Mouse (Mus musculus) neural tube, embryonic 14.5 days (tissue): ENCODE measurements around the gene Dars. TPM values are rescaled to one million over a fixed set of nuclear protein-coding genes. Genes with fewer than 3 reads are reported as not detected.

ENCODE experiments used
- ATAC-seq: fragments of 200-750 bp; cut with Nextera tagmentation; 2 replicates; pipeline ENCODE4 v1.8.0; 2017; ENCODE audit warnings: low read depth, mild to moderate bottlenecking, moderate TSS enrichment, moderate library complexity
- H3K27ac ChIP-seq: fragments of 300-500 bp; sonication (generic); 2 replicates; pipeline ENCODE4 v1.5.1; 2014; ENCODE audit warnings: low read depth, mild to moderate bottlenecking, control low read depth, low read length, moderate library complexity, mixed read lengths
- H3K27me3 ChIP-seq: fragments of 300-500 bp; sonication (generic); 2 replicates; pipeline ENCODE4 v1.6.1; 2014; ENCODE audit warnings: low read length; ENCODE audit not compliant: control insufficient read depth, insufficient read depth
- H3K36me3 ChIP-seq: fragments of 300-500 bp; sonication (generic); 2 replicates; pipeline ENCODE4 v1.6.1; 2014; ENCODE audit warnings: low read length, mixed read lengths; ENCODE audit not compliant: control insufficient read depth, insufficient read depth
- H3K4me1 ChIP-seq: fragments of 300-500 bp; sonication (generic); 2 replicates; pipeline ENCODE4 v1.6.1; 2014; ENCODE audit warnings: low read length; ENCODE audit not compliant: control insufficient read depth, insufficient read depth
- H3K4me2 ChIP-seq: fragments of 300-500 bp; sonication (generic); 2 replicates; pipeline ENCODE4 v1.6.1; 2014; ENCODE audit warnings: mild to moderate bottlenecking, low read depth, low read length, control low read depth
- H3K4me3 ChIP-seq: fragments of 300-500 bp; sonication (generic); 2 replicates; pipeline ENCODE4 v1.5.1; 2014; ENCODE audit warnings: low read depth, low read length, control low read depth, mixed read lengths
- H3K9ac ChIP-seq: fragments of 300-500 bp; sonication (generic); replicated peaks from 2 replicates; pipeline ENCODE4 v1.6.1; 2014; ENCODE audit warnings: low read depth, mild to moderate bottlenecking, control low read depth, low read length, mixed read lengths
- H3K9me3 ChIP-seq: fragments of 300-500 bp; sonication (generic); 2 replicates; pipeline ENCODE4 v1.6.1; 2016; ENCODE audit warnings: low read length; ENCODE audit not compliant: control insufficient read depth
- WGBS: fragments of 180-500 bp; shearing (Covaris S2); extraction: QIAGEN DNeasy Blood & Tissue Kit; methylation state at CpG from one replicate; pipeline ENCODE4 v1.1.7; 2014; 5-methylcytosine and 5-hydroxymethylcytosine counted together
- polyA plus RNA-seq: library from polyadenylated mRNA; unstranded; fragments of >200 nt; fragmentation: Nextera tagmentation; extraction: Ambion mirVana; gene quantifications from 2 replicates; pipeline ENCODE4 v1.2.1, GENCODE M21; 2014

Dars gene
- polyA plus RNA-seq, 1 experiment from 2014 or later = 94.2 TPM

- WGBS = 78% methylated on average over 3 of the region's 3 CpGs
- Histone ChIP-seq H3K4me2 (no peak overlapping the region), H3K27me3 (no peaks in the 10 kb centered on the region), H3K27ac (no peak overlapping the region), H3K9ac (no peak overlapping the region), H3K36me3 (no peaks in the 10 kb centered on the region), H3K4me3 (no peak overlapping the region), H3K9me3 (no peaks in the 10 kb centered on the region), H3K4me1 (no peaks in the 10 kb centered on the region)
- no peak for ATAC-seq
Measured at GRCm38 (mm10) chr1:128452210-128452609, 35.0 kb upstream of the Dars start.

- Histone ChIP-seq H3K9ac (no peak overlapping the region), H3K36me3 (no peaks in the 10 kb centered on the region), H3K4me2 (no peak overlapping the region), H3K9me3 (no peaks in the 10 kb centered on the region), H3K4me1 (no peaks in the 10 kb centered on the region), H3K4me3 (no peak overlapping the region), H3K27ac (no peak overlapping the region), H3K27me3 (no peaks in the 10 kb centered on the region)
- no peak for ATAC-seq
- 61% methylated on average over 4 of the region's 4 CpGs for WGBS
Measured at GRCm38 (mm10) chr1:128451183-128451582, 34.0 kb upstream of the Dars start.

GRCm38 (mm10) chr1:128447206-128447902 lies 30.2 kb upstream of the Dars start:
- no peaks in the 10 kb centered on the region for H3K36me3 ChIP-seq
- 82% methylated on average over 7 of the region's 7 CpGs for WGBS
- no peak overlapping the region for H3K4me3 ChIP-seq
- ATAC-seq = no peak
- H3K4me2 ChIP-seq = no peak overlapping the region
- no peaks in the 10 kb centered on the region for H3K27me3 ChIP-seq
- no peaks in the 10 kb centered on the region for H3K4me1 ChIP-seq
- no peak overlapping the region for H3K9ac ChIP-seq
- H3K27ac ChIP-seq = no peak overlapping the region
- no peaks in the 10 kb centered on the region for H3K9me3 ChIP-seq

DNA sequence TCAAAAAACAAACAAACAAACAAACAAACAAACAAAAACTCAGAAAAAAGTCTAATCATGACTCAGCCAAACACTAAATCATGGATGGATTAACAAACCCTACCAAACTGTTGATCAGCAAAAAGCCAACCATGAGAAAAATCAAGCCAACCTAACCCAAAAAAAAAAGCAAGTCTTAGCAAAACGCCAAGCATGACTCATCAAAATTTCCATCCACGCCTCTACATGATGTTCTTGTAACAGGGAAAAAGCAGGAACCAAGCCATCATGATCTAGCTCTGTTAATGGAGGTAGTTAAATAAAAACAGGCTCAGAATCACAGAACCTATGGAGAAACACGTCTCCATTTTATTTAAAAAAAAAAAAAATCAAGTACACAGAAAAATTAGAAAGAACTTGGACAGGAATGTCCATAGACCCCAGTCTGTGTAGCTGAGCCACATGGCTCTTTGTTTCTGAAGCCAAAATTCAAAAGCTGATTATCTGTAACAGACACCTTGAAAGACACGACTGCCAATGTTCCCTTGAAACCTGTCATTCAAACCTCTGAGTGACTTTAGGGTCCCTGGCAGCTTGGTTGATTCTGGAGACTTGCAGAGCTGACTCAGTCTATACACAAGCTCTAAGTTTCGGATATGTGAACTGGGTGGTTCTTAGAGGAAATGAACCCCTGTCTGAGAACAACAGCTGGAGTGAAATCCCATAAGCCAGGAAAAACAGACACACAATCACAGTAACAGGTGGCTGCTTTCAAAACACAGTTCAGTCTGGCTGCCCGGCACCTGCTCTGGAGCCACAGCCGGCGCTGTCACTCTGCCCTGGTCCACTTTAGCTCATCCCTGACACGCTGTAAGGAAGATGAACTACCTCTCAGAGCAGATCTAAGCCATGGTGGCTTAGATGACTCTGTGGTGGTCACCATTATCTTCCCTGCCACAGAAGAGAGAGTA lies 27.0 kb upstream of the Dars start:
- Histone ChIP-seq H3K9me3 (no peaks in the 10 kb centered on the region), H3K4me1 (no peaks in the 10 kb centered on the region), H3K27me3 (no peaks in the 10 kb centered on the region), H3K9ac (no peak overlapping the region), H3K4me3 (no peak overlapping the region), H3K4me2 (no peak overlapping the region), H3K27ac (no peak overlapping the region), H3K36me3 (no peaks in the 10 kb centered on the region)
- no peak for ATAC-seq
- whole genome bisulfite sequencing = 78% methylated on average over 9 of the region's 9 CpGs

- no peaks in the 10 kb centered on the region for H3K27me3 ChIP-seq
- H3K27ac ChIP-seq = no peak overlapping the region
- H3K9me3 ChIP-seq = no peaks in the 10 kb centered on the region
- no peak for ATAC-seq
- no peak overlapping the region for H3K4me3 ChIP-seq
- WGBS = 53% methylated on average over 5 of the region's 5 CpGs
- H3K4me1 ChIP-seq = no peaks in the 10 kb centered on the region
- H3K4me2 ChIP-seq = no peak overlapping the region
- H3K36me3 ChIP-seq = no peaks in the 10 kb centered on the region
- no peak overlapping the region for H3K9ac ChIP-seq
Measured at GRCm38 (mm10) chr1:128441129-128441473, 23.9 kb upstream of the Dars start.

GRCm38 (mm10) chr1:128440386-128441128 lies 23.4 kb upstream of the Dars start:
- ATAC-seq = no peak
- Histone ChIP-seq H3K27ac (no peak overlapping the region), H3K9me3 (no peaks in the 10 kb centered on the region), H3K4me3 (no peak overlapping the region), H3K9ac (no peak overlapping the region), H3K36me3 (no peaks in the 10 kb centered on the region), H3K27me3 (no peaks in the 10 kb centered on the region), H3K4me1 (no peaks in the 10 kb centered on the region), H3K4me2 (no peak overlapping the region)
- WGBS = 48% methylated on average over 16 of the region's 16 CpGs

DNA sequence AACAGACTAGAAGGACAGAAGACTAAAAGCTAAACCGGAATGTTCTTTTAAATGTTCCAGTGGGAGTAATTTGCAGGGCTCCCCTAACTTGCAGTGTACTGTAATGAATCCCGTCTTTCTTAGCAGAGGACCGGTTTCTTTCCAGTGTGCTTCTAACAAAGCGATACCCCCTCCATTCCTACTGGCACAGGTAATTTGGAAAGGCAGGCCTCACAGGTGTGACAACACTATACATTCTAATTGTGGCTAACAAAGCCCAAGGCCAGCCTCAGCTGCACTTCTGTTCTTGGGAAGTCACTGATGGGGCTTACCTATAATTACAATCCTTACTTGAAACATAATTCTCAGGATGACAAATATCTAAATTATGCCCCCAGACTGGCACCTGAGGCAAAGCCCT lies 22.4 kb upstream of the Dars start:
- WGBS = 85% methylated on average over 4 of the region's 4 CpGs
- Histone ChIP-seq H3K4me1 (no peaks in the 10 kb centered on the region), H3K36me3 (no peaks in the 10 kb centered on the region), H3K27me3 (no peaks in the 10 kb centered on the region), H3K9ac (no peak overlapping the region), H3K9me3 (no peaks in the 10 kb centered on the region), H3K4me2 (no peak overlapping the region), H3K4me3 (no peak overlapping the region), H3K27ac (no peak overlapping the region)
- ATAC-seq = no peak

DNA sequence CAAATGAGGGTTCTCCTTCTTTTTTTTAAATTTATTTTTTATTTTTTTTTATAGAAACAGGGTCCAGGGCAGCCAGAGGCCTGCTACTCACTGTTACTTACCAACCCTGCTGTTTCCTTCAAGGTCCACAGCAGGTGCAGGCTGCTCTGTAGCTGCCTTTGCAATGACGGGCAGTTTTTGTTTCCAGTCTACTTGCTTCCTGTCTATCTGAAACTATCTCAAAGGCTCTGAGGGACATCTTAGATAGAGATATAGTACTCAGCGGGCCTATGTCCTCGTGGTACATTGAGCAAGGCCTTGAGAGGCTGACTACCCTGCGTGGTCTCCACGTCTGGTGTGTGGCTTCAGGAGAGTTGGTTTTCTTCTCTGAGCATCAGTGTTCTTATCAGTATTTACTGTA lies 21.4 kb upstream of the Dars start:
- Histone ChIP-seq H3K27ac (no peak overlapping the region), H3K27me3 (no peaks in the 10 kb centered on the region), H3K9me3 (no peaks in the 10 kb centered on the region), H3K4me3 (no peak overlapping the region), H3K4me1 (no peaks in the 10 kb centered on the region), H3K9ac (no peak overlapping the region), H3K36me3 (no peaks in the 10 kb centered on the region), H3K4me2 (no peak overlapping the region)
- ATAC-seq = no peak
- WGBS = 93% methylated on average over 5 of the region's 5 CpGs

DNA sequence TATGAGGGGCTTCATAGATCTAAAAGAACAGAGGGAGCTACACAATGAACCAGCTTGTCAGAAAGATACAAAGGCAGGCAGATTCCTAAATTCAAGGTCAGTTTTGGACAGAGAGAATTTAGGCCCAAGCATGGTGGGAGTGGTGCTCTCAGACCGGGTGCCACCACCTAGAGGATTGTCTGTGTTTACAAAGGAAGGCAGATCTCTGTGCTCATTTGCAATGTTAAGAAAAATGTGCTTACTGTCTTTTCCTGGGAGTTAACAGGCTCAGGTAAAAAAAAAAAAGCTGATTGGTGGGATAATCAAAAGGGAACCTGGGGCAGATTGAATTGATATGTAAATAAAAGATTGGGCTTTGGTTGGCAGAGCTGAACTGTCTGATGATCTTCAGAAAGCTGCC lies 20.1 kb upstream of the Dars start:
- Histone ChIP-seq H3K27me3 (no peaks in the 10 kb centered on the region), H3K36me3 (no peaks in the 10 kb centered on the region), H3K4me1 (no peaks in the 10 kb centered on the region), H3K4me2 (no peak overlapping the region), H3K9ac (no peak overlapping the region), H3K27ac (no peak overlapping the region), H3K9me3 (no peaks in the 10 kb centered on the region), H3K4me3 (no peak overlapping the region)
- 51% methylated on average over 1 of the region's 1 CpGs for WGBS
- ATAC-seq = no peak
